Mouse (Mus musculus) C2C12 (cell line): ENCODE data around the gene Tspan15. TPM values are rescaled to one million over a fixed set of nuclear protein-coding genes. Genes with fewer than 3 reads are reported as not detected.

Source experiments
- H3K27me3 ChIP-seq: one replicate; pipeline ENCODE4 v1.6.1; 2011; ENCODE audit not compliant: control insufficient read depth, insufficient read depth, insufficient read length
- H3K36me3 ChIP-seq: one replicate; pipeline ENCODE4 v1.6.1; 2011; ENCODE audit not compliant: control insufficient read depth, insufficient read depth
- H3K4me3 ChIP-seq: one replicate; pipeline ENCODE4 v1.5.1; 2011; ENCODE audit warnings: mild to moderate bottlenecking, control low read depth; ENCODE audit not compliant: poor library complexity, insufficient read depth, severe bottlenecking
- H3K79me2 ChIP-seq: one replicate; pipeline ENCODE4 v1.6.1; 2011; ENCODE audit not compliant: control insufficient read depth, insufficient read depth
- H3K79me3 ChIP-seq: one replicate; pipeline ENCODE4 v1.6.1; 2011; ENCODE audit warnings: low read depth, control low read depth
- H3ac ChIP-seq: one replicate; pipeline ENCODE3; 2011; ENCODE audit warnings: low read depth; ENCODE audit not compliant: control insufficient read depth, insufficient read length
- CEBPB ChIP-seq: IDR thresholded peaks from one replicate; pipeline ENCODE4 v1.6.1; 2011; ENCODE audit warnings: low read depth, mild to moderate bottlenecking, control low read depth, moderate library complexity
- CTCF ChIP-seq: IDR thresholded peaks from one replicate; pipeline ENCODE4 v1.5.1; 2011; ENCODE audit not compliant: control insufficient read depth, insufficient read depth, insufficient read length
- FOSL1 ChIP-seq: IDR thresholded peaks from one replicate; pipeline ENCODE4 v1.8.0; 2011; ENCODE audit warnings: mild to moderate bottlenecking, low read length; ENCODE audit not compliant: poor library complexity, insufficient read depth, severe bottlenecking
- MAX ChIP-seq: IDR thresholded peaks from one replicate; pipeline ENCODE4 v1.6.1; 2011; ENCODE audit warnings: mild to moderate bottlenecking, control low read depth
- MYOD1 ChIP-seq: IDR thresholded peaks from one replicate; pipeline ENCODE4 v1.6.1; 2011; ENCODE audit warnings: low read depth; ENCODE audit not compliant: control insufficient read depth, insufficient read length
- MYOG ChIP-seq: IDR thresholded peaks from one replicate; pipeline ENCODE4 v1.6.1; 2011; ENCODE audit not compliant: control insufficient read depth, insufficient read length; ENCODE audit errors: extremely low read depth
- USF1 ChIP-seq: IDR thresholded peaks from one replicate; pipeline ENCODE4 v1.6.1; 2011; ENCODE audit warnings: low read depth, mild to moderate bottlenecking, control low read depth, moderate library complexity
- polyA plus RNA-seq: library from polyadenylated mRNA; unstranded; fragments of >200 nt; fragmentation: generic; extraction: Trizol; gene quantifications from one replicate; pipeline ENCODE4 v1.2.1, GENCODE M21; 2012; ENCODE audit warnings: missing spikeins

Tspan15 gene
- polyA plus RNA-seq, 1 experiment: 5.6 TPM

DNA sequence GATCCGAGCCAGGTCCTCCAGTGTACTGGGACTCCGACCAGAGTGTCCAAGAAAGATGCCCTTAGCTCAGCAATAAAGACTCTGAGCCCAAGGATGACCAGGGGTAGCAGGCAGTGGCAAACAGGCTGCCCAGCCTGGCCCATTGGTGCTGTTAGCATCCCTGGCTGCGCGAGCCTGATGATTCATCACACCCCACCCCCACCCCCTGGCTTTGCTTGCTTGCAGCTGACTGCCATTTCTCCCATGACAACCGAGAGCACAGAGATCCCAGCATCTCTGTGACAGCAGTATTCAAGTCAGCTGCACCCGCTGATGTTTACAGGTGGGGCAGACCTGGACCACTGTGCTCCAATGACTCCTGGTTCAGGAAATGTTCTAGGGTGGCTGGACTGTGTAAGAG is 28.5 kb downstream of the Tspan15 start:
- TF ChIP-seq MYOG: no peak
- TF ChIP-seq CTCF: no peak
- TF ChIP-seq MYOD1: no peak
- no peak for TF ChIP-seq CEBPB
- TF ChIP-seq USF1: no peak
- no peak for TF ChIP-seq MAX
- TF ChIP-seq FOSL1: no peak
- H3K36me3 ChIP-seq: no peaks in the 10 kb centered on the region

DNA sequence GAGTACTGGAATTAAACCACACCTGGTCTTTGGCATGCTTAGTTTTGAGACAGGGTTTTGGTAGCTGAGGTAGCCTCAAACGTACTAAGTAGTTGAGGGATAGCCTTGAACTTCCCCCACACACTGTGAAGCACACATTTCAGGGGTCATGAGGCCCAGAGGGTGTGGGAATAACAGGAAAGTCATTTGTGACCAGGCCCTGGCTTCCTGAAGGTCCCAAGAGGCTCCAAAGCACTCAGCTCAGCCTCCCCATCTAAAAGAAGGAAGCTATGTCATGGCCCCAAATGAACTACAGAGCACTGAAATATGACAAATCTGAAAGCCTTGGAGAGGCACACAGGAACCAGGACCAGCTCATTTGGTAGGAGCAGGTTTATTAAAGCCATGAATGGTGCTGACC is 32.2 kb downstream of the Tspan15 start:
- no peak for TF ChIP-seq CEBPB
- no peak for TF ChIP-seq MAX
- no peak for TF ChIP-seq MYOG
- TF ChIP-seq MYOD1: no peak
- TF ChIP-seq USF1: no peak
- TF ChIP-seq CTCF: no peak
- TF ChIP-seq FOSL1: no peak

More for the DNA sequence above, 28.5 kb downstream of the Tspan15 start:
- no peaks in the 10 kb centered on the region for H3K79me2 ChIP-seq
- H3K4me3 ChIP-seq: no peak overlapping the region
- H3K27me3 ChIP-seq: no peaks in the 10 kb centered on the region
- no peak overlapping the region for H3ac ChIP-seq
- H3K79me3 ChIP-seq: no peaks in the 10 kb centered on the region

DNA sequence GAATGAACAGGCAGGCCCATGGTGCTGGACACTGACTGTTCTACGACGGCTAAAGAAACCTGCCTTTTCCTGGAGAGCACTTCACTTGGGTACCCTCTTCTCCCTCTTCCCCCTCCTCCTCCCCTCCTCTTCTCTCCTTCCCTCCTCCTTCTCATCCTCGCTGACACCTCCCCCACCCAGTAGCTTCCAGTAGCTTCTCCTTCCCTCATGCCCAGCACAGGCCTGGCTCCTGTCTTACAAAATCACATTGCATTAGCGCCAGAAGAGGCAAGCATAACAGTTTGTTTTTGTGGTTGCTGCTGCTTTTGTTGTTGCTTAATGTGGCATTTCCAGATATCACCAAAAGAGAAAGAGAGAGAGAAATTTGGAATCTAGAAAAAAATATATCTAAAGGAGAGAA is 33.6 kb downstream of the Tspan15 start:
- H3K79me2 ChIP-seq: no peaks in the 10 kb centered on the region
- TF ChIP-seq FOSL1 (no peak), CTCF (no peak), USF1 (no peak), MYOG (no peak), MYOD1 (no peak), MAX (no peak), CEBPB (no peak)
- no peak overlapping the region for H3ac ChIP-seq
- H3K79me3 ChIP-seq: no peaks in the 10 kb centered on the region
- no peak overlapping the region for H3K4me3 ChIP-seq
- no peaks in the 10 kb centered on the region for H3K27me3 ChIP-seq
- no peaks in the 10 kb centered on the region for H3K36me3 ChIP-seq

More for the DNA sequence above, 32.2 kb downstream of the Tspan15 start:
- H3K79me3 ChIP-seq: no peaks in the 10 kb centered on the region
- no peaks in the 10 kb centered on the region for H3K27me3 ChIP-seq
- no peak overlapping the region for H3ac ChIP-seq
- no peaks in the 10 kb centered on the region for H3K36me3 ChIP-seq
- H3K79me2 ChIP-seq: no peaks in the 10 kb centered on the region
- no peak overlapping the region for H3K4me3 ChIP-seq

GRCm38 (mm10) chr10:62195376-62195775 is 35.7 kb downstream of the Tspan15 start:
- no peaks in the 10 kb centered on the region for H3K36me3 ChIP-seq
- H3ac ChIP-seq: no peak overlapping the region
- no peak overlapping the region for H3K4me3 ChIP-seq
- no peaks in the 10 kb centered on the region for H3K79me3 ChIP-seq
- H3K27me3 ChIP-seq: no peaks in the 10 kb centered on the region
- H3K79me2 ChIP-seq: no peaks in the 10 kb centered on the region
- TF ChIP-seq MYOG (no peak), USF1 (no peak), CTCF (no peak), MYOD1 (peak; percentile 57), FOSL1 (no peak), MAX (peak; percentile 46)

- Histone ChIP-seq H3K79me2 (no peaks in the 10 kb centered on the region), H3ac (no peak overlapping the region), H3K27me3 (no peaks in the 10 kb centered on the region), H3K4me3 (no peak overlapping the region), H3K79me3 (no peaks in the 10 kb centered on the region), H3K36me3 (no peaks in the 10 kb centered on the region)
- no peak for TF ChIP-seq MYOG
Observed at GRCm38 (mm10) chr10:62194946-62195345, 36.1 kb downstream of the Tspan15 start.

DNA sequence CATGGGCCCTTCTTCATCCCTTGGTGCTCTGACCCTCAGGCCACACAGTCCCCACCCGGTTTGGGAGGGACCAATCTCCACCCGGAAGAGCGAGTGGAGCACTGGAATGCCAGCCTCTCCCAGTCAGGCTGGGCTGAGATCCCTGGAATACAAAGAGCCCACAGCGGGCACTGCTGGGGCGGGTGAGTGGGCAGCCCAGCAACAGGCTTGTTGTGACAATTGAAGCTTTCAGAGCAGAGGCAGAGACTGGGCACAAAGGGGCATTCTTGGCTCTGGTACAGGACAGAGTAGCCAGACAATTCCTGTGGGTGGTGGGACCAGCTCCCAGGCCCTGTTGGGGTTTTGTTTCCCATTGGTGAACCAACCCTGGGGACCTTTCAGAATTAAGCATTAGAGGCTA is 36.6 kb downstream of the Tspan15 start:
- Histone ChIP-seq H3K79me2 (no peaks in the 10 kb centered on the region), H3K4me3 (no peak overlapping the region), H3K79me3 (no peaks in the 10 kb centered on the region), H3K27me3 (no peaks in the 10 kb centered on the region), H3K36me3 (no peaks in the 10 kb centered on the region), H3ac (no peak overlapping the region)
- TF ChIP-seq CEBPB: no peak
- no peak for TF ChIP-seq USF1
- no peak for TF ChIP-seq CTCF
- no peak for TF ChIP-seq MYOG
- no peak for TF ChIP-seq MYOD1
- no peak for TF ChIP-seq FOSL1
- TF ChIP-seq MAX: no peak
